Mouse (Mus musculus) spleen, adult 10 weeks (tissue): Measurements from ENCODE around the gene Pprc1. TPM values are rescaled to one million over a fixed set of nuclear protein-coding genes. Genes with fewer than 3 reads are reported as not detected.

Experiments
- polyA plus RNA-seq: library from polyadenylated mRNA; stranded (reverse); fragments of 350-450 nt; fragmentation: Illumina TruSeq; extraction: RNeasy Lipid Tissue Mini Kit (QIAGEN cat#74804); gene quantifications from one replicate; pipeline ENCODE4 v1.2.3, GENCODE M21; 2015; ENCODE audit warnings: low replicate concordance; ENCODE audit not compliant: insufficient read depth

The Pprc1 gene
- polyA plus RNA-seq: 43.4 TPM

GRCm38 (mm10) chr19:46044271-46044992 is at the start of gene Pprc1:
TSS of gene Pprc1 (plus strand) at chr19:46044886.

GRCm38 (mm10) chr19:45997785-45998693 is 46.6 kb upstream of the Pprc1 start, which contains the start of gene Armh3:
TSS of gene Armh3 (minus strand) at chr19:45998488.

GRCm38 (mm10) chr19:46003371-46004226 is 41.1 kb upstream of the Pprc1 start, which contains the start of gene Hps6:
TSS of gene Hps6 (plus strand) at chr19:46003508.

GRCm38 (mm10) chr19:46044993-46045695 is 458 bp downstream of the Pprc1 start, which contains the start of gene Ldb1:
TSS of gene Ldb1 (minus strand) at chr19:46045214.

GRCm38 (mm10) chr19:46075616-46076607 is 31.2 kb downstream of the Pprc1 start, which contains the start of gene Nolc1:
TSS of gene Nolc1 (plus strand) at chr19:46075863.

Other genes with a start within 250 kb of the Pprc1 start
- 1.4 TPM for gene Kcnip2, start 228.8 kb upstream of the Pprc1 start, polyA plus RNA-seq
- 13.0 TPM for gene Armh3, start 46.4 kb upstream of the Pprc1 start, polyA plus RNA-seq
- 2.4 TPM for gene Hps6, start 41.4 kb upstream of the Pprc1 start, polyA plus RNA-seq
- gene Ldb1, start 328 bp downstream of the Pprc1 start, polyA plus RNA-seq: 122 TPM
- 44.7 TPM for gene Nolc1, start 31.0 kb downstream of the Pprc1 start, polyA plus RNA-seq
- not detected for gene Elovl3, start 87.0 kb downstream of the Pprc1 start, polyA plus RNA-seq
- gene Pitx3, start 103.4 kb downstream of the Pprc1 start, polyA plus RNA-seq: not detected
- 39.1 TPM for gene Gbf1, start 107.6 kb downstream of the Pprc1 start, polyA plus RNA-seq